Mouse (Mus musculus): ENCODE data around the gene Dock10. TPM values are rescaled to one million over a fixed set of nuclear protein-coding genes. Genes with fewer than 3 reads are reported as not detected.

The Dock10 gene
- total and polyA plus RNA-seq, 3 experiments = 2.6 to 4.3 (median 3.8) TPM

DNA sequence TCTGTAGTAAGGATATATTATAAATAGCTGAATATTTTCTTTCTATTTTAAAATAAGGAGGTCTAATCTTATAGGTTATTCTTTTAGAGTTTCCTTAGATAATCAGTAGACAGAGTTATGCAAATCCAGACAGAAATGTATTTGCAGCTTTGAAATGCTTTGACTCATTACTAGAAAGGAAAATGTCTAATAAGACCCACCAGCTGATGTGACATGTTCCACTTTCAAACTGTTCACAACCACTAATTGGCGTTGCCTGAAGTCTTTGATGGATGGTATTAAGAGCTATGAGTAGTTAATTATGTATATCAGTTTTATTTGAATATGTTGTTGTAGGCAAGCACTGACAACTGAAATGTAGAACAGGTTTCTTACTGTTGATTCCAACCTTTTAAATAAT, 298.4 kb downstream of the Dock10 start:
- Histone ChIP-seq H3K27ac (no peak overlapping the region), H3K36me3 (ENCODE audit: control insufficient read depth, insufficient read depth, low read length) (no peaks in the 10 kb centered on the region), H3K9ac (ENCODE audit: low read depth, low read length) (no peak overlapping the region), H3K79me2 (replicated peaks; ENCODE audit: control insufficient read depth, insufficient read depth, low read length) (no peaks in the 10 kb centered on the region), H3K27me3 (ENCODE audit: control insufficient read depth, insufficient read depth, low read length) (no peaks in the 10 kb centered on the region), H3K4me1 (ENCODE audit: control insufficient read depth, insufficient read depth, low read length) (no peaks in the 10 kb centered on the region), H3K4me3 (no peak overlapping the region)
- 84% methylated on average over 1 of the region's 1 CpGs for WGBS
- TF ChIP-seq EP300 (IDR thresholded peaks at IDR 0.05; ENCODE audit: insufficient read depth, low read depth, low read length) (no peak), CTCF (IDR thresholded peaks at IDR 0.05) (no peak), POLR2A (IDR thresholded peaks at IDR 0.05; ENCODE audit: insufficient read depth, low read depth, low read length) (no peak)
- intact Hi-C loops (cut with DNase I) = no loop called here
- DNase-seq = no peak

- Histone ChIP-seq H3K36me3 (ENCODE audit: control insufficient read depth, insufficient read depth, low read length) (no peaks in the 10 kb centered on the region), H3K79me2 (replicated peaks; ENCODE audit: control insufficient read depth, insufficient read depth, low read length) (no peaks in the 10 kb centered on the region), H3K4me1 (ENCODE audit: control insufficient read depth, insufficient read depth, low read length) (no peaks in the 10 kb centered on the region), H3K9ac (ENCODE audit: low read depth, low read length) (no peak overlapping the region), H3K4me3 (no peak overlapping the region), H3K27me3 (ENCODE audit: control insufficient read depth, insufficient read depth, low read length) (no peaks in the 10 kb centered on the region), H3K27ac (no peak overlapping the region)
- intact Hi-C loops (cut with DNase I) = no loop called here
- DNase-seq = no peak
- TF ChIP-seq POLR2A (IDR thresholded peaks at IDR 0.05; ENCODE audit: insufficient read depth, low read depth, low read length) (no peak), EP300 (IDR thresholded peaks at IDR 0.05; ENCODE audit: insufficient read depth, low read depth, low read length) (no peak), CTCF (IDR thresholded peaks at IDR 0.05) (no peak)
Observed at GRCm38 (mm10) chr1:80459477-80459876, 298.9 kb downstream of the Dock10 start.

GRCm38 (mm10) chr1:80453971-80454370, 304.4 kb downstream of the Dock10 start:
- no peak overlapping the region for H3K9ac ChIP-seq (ENCODE audit: low read depth, low read length)
- no peaks in the 10 kb centered on the region for H3K36me3 ChIP-seq (ENCODE audit: control insufficient read depth, insufficient read depth, low read length)
- intact Hi-C loops (cut with DNase I) = no loop called here
- 50% methylated on average over 2 of the region's 2 CpGs for WGBS
- no peaks in the 10 kb centered on the region for H3K27me3 ChIP-seq (ENCODE audit: control insufficient read depth, insufficient read depth, low read length)
- H3K4me1 ChIP-seq (ENCODE audit: control insufficient read depth, insufficient read depth, low read length) = no peaks in the 10 kb centered on the region
- no peaks in the 10 kb centered on the region for H3K79me2 ChIP-seq (replicated peaks; ENCODE audit: control insufficient read depth, insufficient read depth, low read length)
- H3K4me3 ChIP-seq = no peak overlapping the region
- DNase-seq = no peak
- H3K27ac ChIP-seq = no peak overlapping the region
- TF ChIP-seq POLR2A (IDR thresholded peaks at IDR 0.05; ENCODE audit: insufficient read depth, low read depth, low read length) (no peak), EP300 (IDR thresholded peaks at IDR 0.05; ENCODE audit: insufficient read depth, low read depth, low read length) (no peak), CTCF (IDR thresholded peaks at IDR 0.05) (no peak)

- no peak overlapping the region for H3K9ac ChIP-seq (ENCODE audit: low read depth, low read length)
- TF ChIP-seq EP300 (IDR thresholded peaks at IDR 0.05; ENCODE audit: insufficient read depth, low read depth, low read length) = no peak
- TF ChIP-seq CTCF (IDR thresholded peaks at IDR 0.05) = no peak
- no peak for TF ChIP-seq POLR2A (IDR thresholded peaks at IDR 0.05; ENCODE audit: insufficient read depth, low read depth, low read length)
- no peak for DNase-seq
- intact Hi-C loops (cut with DNase I) = no loop called here
- H3K4me3 ChIP-seq = no peak overlapping the region
- no peaks in the 10 kb centered on the region for H3K4me1 ChIP-seq (ENCODE audit: control insufficient read depth, insufficient read depth, low read length)
- no peaks in the 10 kb centered on the region for H3K36me3 ChIP-seq (ENCODE audit: control insufficient read depth, insufficient read depth, low read length)
- no peak overlapping the region for H3K27ac ChIP-seq
- 84% methylated on average over 1 of the region's 1 CpGs for WGBS
- no peaks in the 10 kb centered on the region for H3K79me2 ChIP-seq (replicated peaks; ENCODE audit: control insufficient read depth, insufficient read depth, low read length)
- H3K27me3 ChIP-seq (ENCODE audit: control insufficient read depth, insufficient read depth, low read length) = no peaks in the 10 kb centered on the region
Observed at GRCm38 (mm10) chr1:80451914-80452549, 306.3 kb downstream of the Dock10 start.

All from heart, adult 2 months (tissue).